Mouse (Mus musculus): Measurements from ENCODE around the gene Tmem9b. TPM values are rescaled to one million over a fixed set of nuclear protein-coding genes. Genes with fewer than 3 reads are reported as not detected.

The Tmem9b gene
- polyA plus RNA-seq, 1 experiment from 2014 or later: 50.4 TPM

DNA sequence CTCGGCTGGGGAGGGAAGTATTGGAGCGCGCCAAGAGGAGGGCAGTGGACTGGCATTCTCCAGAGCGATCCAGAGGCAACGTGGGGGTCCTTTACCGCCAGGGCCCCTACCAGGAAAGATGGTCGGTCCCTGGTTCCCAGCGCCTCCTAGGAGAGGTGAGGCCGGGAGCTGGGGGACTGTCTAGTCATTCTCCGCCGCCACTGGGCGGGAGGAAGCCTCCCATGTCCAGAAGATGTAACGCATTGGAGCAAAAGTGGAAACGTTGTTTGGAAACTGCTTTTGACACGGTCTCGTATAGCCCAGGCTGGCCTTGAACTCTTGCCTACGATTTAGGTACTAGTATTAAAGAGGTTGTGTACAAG lies 48.7 kb downstream of the Tmem9b start:
- Histone ChIP-seq H3K4me1 (ENCODE audit: insufficient read depth) (peaks cover 16% of the 10 kb centered on the region; the same call in 1 of the 2 replicates), H3K27me3 (ENCODE audit: insufficient read depth, low read length) (no peaks in the 10 kb centered on the region), H3K9me3 (ENCODE audit: low read depth, low read length) (no peaks in the 10 kb centered on the region), H3K36me3 (ENCODE audit: insufficient read depth) (no peaks in the 10 kb centered on the region), H3K4me2 (peak overlapping the region; percentile 82), H3K9ac (peak overlapping the region; percentile 60), H3K4me3 (ENCODE audit: low read depth, low read length) (peak overlapping the region; percentile 70), H3K27ac (ENCODE audit: low read depth) (peak overlapping the region; percentile 87)
- DNase-seq (no peak), ATAC-seq (ENCODE audit: insufficient read depth) (no peak)
- TF ChIP-seq CTCF (IDR thresholded peaks at IDR 0.05; ENCODE audit: low read depth): peak; percentile 40
- 2% methylated on average over 17 of the region's 17 CpGs for WGBS

DNA sequence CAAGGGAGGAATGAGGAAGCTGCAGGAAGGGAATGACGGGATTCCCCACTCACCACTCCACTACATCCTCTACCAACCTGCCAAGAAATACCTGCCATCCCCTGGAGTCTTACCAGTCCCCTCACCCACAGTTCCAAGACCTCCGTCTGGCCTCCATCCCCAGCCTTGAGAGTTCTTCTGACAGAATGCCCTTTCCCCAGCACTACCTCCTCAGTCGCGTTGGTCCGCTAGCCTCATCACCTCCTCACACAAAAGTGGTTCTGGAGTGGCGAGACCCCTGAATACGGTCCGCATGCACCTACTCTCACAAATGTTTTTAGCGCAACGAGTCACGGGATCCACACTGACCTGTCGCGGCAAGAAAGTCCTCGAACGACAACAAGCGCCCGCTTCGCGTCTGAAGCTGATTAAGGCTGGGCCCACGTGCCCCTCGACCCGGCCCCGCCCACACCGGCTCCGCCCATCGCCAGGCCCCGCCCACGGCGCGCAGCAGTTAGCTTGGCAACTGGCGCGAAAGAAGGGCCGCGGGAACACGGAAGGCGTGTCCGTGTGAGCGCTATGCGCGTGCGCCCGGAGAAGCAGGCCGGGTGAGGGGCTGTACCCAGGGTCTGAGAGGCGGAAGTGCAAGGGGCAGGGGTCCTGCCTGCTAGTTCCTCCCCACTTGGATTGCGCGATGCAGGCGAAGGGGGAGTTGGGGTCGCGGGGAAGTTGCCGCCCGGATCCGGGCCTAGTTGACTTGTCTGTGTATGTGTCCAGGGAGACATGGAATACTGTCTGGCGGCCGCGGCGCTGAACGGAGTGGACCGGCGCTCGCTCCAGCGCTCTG lies 49.3 kb downstream of the Tmem9b start, which contains the start of the genes St5 and Akip1:
Gene St5 (minus strand): TSS at position 416 of the 826 bp plus-strand sequence.
Gene Akip1 (plus strand): TSS at position 501 of the 826 bp plus-strand sequence.
- H3K4me3 ChIP-seq (ENCODE audit: low read depth, low read length): peak within 1 kb of the TSS; percentile 70
- peak within 1 kb of the TSS; percentile 82 for H3K4me2 ChIP-seq
- WGBS: under 1% methylated on average over 61 of the region's 61 CpGs
- TF ChIP-seq CTCF (IDR thresholded peaks at IDR 0.05; ENCODE audit: low read depth): no peak
- peak; percentile 95 for ATAC-seq (ENCODE audit: insufficient read depth)
- peak; percentile 98 for DNase-seq
- H3K4me1 ChIP-seq (ENCODE audit: insufficient read depth): peaks cover 16% of the 10 kb centered on the region; the same call in 1 of the 2 replicates
- H3K9me3 ChIP-seq (ENCODE audit: low read depth, low read length): no peaks in the 10 kb centered on the region
- H3K27ac ChIP-seq (ENCODE audit: low read depth): peak within 1 kb of the TSS; percentile 87
- no peaks in the 10 kb centered on the region for H3K27me3 ChIP-seq (ENCODE audit: insufficient read depth, low read length)
- no peaks in the 10 kb centered on the region for H3K36me3 ChIP-seq (ENCODE audit: insufficient read depth)
- peak within 1 kb of the TSS; percentile 60 for H3K9ac ChIP-seq

DNA sequence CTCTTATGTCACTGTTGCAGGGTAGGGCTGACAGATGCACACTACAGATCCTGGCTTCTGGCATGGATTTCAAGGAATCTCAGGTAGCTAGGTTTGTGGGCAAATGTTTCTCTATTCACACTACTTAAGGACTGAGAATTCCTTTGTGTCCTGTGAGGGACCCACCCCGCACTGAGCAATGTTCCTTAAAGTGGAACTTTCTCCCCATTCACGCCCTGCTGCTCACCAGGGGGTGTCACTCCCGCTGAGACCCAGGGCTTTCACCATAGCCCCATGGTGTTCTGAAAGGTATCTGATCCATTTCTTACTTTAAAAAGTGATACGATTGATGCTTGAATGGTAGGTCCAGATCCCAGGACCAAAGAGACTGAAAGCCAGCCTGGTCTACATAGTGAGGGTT lies 50.0 kb downstream of the Tmem9b start:
- Histone ChIP-seq H3K4me3 (ENCODE audit: low read depth, low read length) (peak overlapping the region; percentile 70), H3K27ac (ENCODE audit: low read depth) (no peak overlapping the region), H3K4me2 (peak overlapping the region; percentile 82), H3K9me3 (ENCODE audit: low read depth, low read length) (no peaks in the 10 kb centered on the region), H3K36me3 (ENCODE audit: insufficient read depth) (no peaks in the 10 kb centered on the region), H3K27me3 (ENCODE audit: insufficient read depth, low read length) (no peaks in the 10 kb centered on the region), H3K9ac (no peak overlapping the region), H3K4me1 (ENCODE audit: insufficient read depth) (peaks cover 16% of the 10 kb centered on the region; the same call in 1 of the 2 replicates)
- WGBS: 42% methylated on average over 4 of the region's 4 CpGs
- ATAC-seq (ENCODE audit: insufficient read depth) (no peak), DNase-seq (no peak)
- no peak for TF ChIP-seq CTCF (IDR thresholded peaks at IDR 0.05; ENCODE audit: low read depth)

DNA sequence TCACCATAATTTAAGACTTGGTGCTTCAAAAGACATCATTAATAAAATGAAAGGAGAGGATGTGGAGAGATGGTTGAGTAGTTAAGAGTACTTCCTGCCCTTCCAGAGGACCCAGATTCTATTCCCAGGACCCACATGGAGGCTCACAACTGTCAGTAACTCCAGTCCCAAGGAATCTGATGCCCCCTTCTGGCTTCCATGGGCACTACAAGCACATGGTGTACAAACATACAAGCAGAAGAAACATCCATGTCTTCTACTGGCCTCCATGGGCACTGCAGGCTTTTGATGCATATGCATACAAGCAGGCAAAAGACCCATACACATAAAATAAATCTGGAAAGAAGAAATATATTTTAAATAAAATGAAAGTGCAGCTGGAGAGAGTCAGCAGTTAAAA lies 52.5 kb downstream of the Tmem9b start:
- no peak for ATAC-seq (ENCODE audit: insufficient read depth)
- TF ChIP-seq CTCF (IDR thresholded peaks at IDR 0.05; ENCODE audit: low read depth): peak; percentile 32

DNA sequence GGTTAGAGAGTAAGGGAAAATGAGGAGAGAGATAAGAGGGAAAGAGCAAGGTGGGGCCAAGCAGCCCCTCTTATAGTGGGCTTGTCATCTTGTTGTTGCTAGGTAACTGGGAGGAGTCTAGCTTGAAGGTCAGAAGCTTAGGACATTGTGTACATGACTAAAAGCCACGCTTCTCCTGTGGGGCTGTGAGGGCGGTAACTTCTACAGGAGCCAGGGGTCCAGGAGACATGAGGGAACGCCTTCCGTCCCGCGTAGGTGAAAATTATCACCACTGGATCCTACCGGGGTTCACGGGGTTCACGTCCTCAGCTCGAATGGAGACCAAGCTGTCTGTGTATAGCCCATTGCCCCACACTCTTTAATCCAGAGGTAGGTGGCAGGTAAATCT lies 57.3 kb downstream of the Tmem9b start:
- no peak for TF ChIP-seq CTCF (IDR thresholded peaks at IDR 0.05; ENCODE audit: low read depth)
- H3K27ac ChIP-seq (ENCODE audit: low read depth): no peak overlapping the region
- ATAC-seq (ENCODE audit: insufficient read depth) (no peak), DNase-seq (no peak)
- H3K4me2 ChIP-seq: no peak overlapping the region
- no peaks in the 10 kb centered on the region for H3K36me3 ChIP-seq (ENCODE audit: insufficient read depth)
- no peak overlapping the region for H3K4me3 ChIP-seq (ENCODE audit: low read depth, low read length)
- no peak overlapping the region for H3K9ac ChIP-seq
- WGBS: 91% methylated on average over 10 of the region's 10 CpGs
- H3K27me3 ChIP-seq (ENCODE audit: insufficient read depth, low read length): no peaks in the 10 kb centered on the region
- H3K4me1 ChIP-seq (ENCODE audit: insufficient read depth): no peaks in the 10 kb centered on the region
- H3K9me3 ChIP-seq (ENCODE audit: low read depth, low read length): no peaks in the 10 kb centered on the region

More for the DNA sequence above, 52.5 kb downstream of the Tmem9b start:
- Histone ChIP-seq H3K9me3 (ENCODE audit: low read depth, low read length) (no peaks in the 10 kb centered on the region), H3K36me3 (ENCODE audit: insufficient read depth) (no peaks in the 10 kb centered on the region), H3K4me3 (ENCODE audit: low read depth, low read length) (no peak overlapping the region), H3K4me1 (ENCODE audit: insufficient read depth) (peaks cover 14% of the 10 kb centered on the region; the same call in 1 of the 2 replicates), H3K4me2 (no peak overlapping the region), H3K9ac (no peak overlapping the region), H3K27ac (ENCODE audit: low read depth) (no peak overlapping the region), H3K27me3 (ENCODE audit: insufficient read depth, low read length) (no peaks in the 10 kb centered on the region)
- no peak for DNase-seq

DNA sequence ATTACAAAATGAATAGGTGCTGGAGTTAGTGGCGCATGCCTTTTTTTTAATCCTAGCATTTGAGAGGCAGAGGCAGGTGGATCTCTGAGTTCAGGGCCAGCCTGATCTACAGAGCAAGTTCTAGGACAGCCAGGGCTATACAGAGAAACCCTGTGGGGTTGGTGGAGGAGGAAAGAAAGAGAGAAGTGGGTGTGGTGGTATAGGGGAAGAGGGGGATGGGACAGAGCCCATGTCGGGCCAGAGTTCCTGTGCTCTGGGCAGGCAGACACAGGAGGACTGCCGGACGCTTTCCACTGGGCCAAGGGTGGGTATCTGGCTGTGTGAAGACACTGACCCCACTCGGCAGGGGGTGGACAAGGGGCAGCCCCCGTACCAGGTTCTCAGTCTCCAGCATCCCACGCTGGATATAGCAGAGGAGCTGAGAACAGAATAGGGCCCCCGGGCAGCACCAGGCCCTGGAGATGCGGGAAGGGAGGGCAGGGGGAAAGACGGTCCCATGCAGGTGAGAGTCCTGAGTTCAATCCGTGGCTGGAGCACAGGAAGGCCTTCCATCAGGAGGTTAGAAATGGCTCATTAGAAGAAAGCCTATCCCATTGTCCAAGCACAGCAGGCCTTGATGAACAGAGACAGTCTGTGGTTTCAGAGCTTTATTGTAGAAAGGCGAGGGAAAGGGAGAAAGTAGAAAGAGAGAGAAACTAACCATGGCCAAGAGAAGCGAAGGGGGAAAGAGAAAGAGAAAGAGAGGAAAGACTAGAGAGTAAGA lies 57.9 kb downstream of the Tmem9b start:
- Histone ChIP-seq H3K27me3 (ENCODE audit: insufficient read depth, low read length) (no peaks in the 10 kb centered on the region), H3K4me1 (ENCODE audit: insufficient read depth) (no peaks in the 10 kb centered on the region), H3K9ac (no peak overlapping the region), H3K27ac (ENCODE audit: low read depth) (no peak overlapping the region), H3K4me3 (ENCODE audit: low read depth, low read length) (no peak overlapping the region), H3K4me2 (no peak overlapping the region), H3K9me3 (ENCODE audit: low read depth, low read length) (no peaks in the 10 kb centered on the region), H3K36me3 (ENCODE audit: insufficient read depth) (no peaks in the 10 kb centered on the region)
- TF ChIP-seq CTCF (IDR thresholded peaks at IDR 0.05; ENCODE audit: low read depth): no peak
- DNase-seq (no peak), ATAC-seq (ENCODE audit: insufficient read depth) (no peak)
- 85% methylated on average over 13 of the region's 13 CpGs for WGBS

DNA sequence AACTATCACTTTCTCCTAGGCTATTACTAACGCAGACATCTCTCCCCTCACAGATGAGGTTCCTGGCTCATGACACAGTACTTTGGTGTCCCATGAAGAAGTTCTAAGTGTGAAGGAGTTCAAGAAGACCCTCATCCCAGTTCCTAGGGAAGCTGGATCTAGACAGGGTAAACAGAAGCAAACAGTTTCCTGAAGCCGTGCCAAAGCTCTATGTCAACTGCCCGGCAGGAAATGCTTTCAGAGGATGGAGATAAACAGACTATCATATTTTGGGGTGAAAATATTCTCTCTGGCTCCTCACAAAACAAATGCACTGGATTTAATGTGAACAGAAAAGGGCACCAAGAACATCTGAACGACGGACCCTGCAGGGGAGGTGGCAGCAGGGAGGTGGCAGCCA lies 61.7 kb downstream of the Tmem9b start:
- 43% methylated on average over 5 of the region's 5 CpGs for WGBS
- H3K36me3 ChIP-seq (ENCODE audit: insufficient read depth): no peaks in the 10 kb centered on the region
- ATAC-seq (ENCODE audit: insufficient read depth): peak; percentile 36; the same call in 1 of the 2 replicates

More for the DNA sequence above, 61.7 kb downstream of the Tmem9b start:
- DNase-seq: peak; percentile 87
- Histone ChIP-seq H3K27ac (ENCODE audit: low read depth) (no peak overlapping the region; the same call in 1 of the 2 replicates), H3K9ac (no peak overlapping the region), H3K27me3 (ENCODE audit: insufficient read depth, low read length) (no peaks in the 10 kb centered on the region), H3K4me2 (no peak overlapping the region), H3K4me3 (ENCODE audit: low read depth, low read length) (no peak overlapping the region), H3K9me3 (ENCODE audit: low read depth, low read length) (no peaks in the 10 kb centered on the region), H3K4me1 (ENCODE audit: insufficient read depth) (peaks cover 4% of the 10 kb centered on the region; the same call in 1 of the 2 replicates)
- TF ChIP-seq CTCF (IDR thresholded peaks at IDR 0.05; ENCODE audit: low read depth): no peak
